10 mouse cellular contexts compared by ENCODE assay signal in genomic region chr2:93811812-93812211, GRCm38 (mm10). TPM values are rescaled to one million over a fixed set of nuclear protein-coding genes. Genes with fewer than 3 reads are reported as not detected.
DNase-seq lines count a peak whose midpoint lies in the region; TF ChIP-seq lines count a peak whose summit lies in the region.
"Had no signal": no experiment of that assay in that cellular context is flagged by ENCODE, and none has a peak within 500 bp of the region (broad histone marks: within the 10 kb centered on the region; RNA-seq: fewer than 3 reads in every experiment).

No protein-coding gene starts in this region.

- no peaks in the 10 kb centered on the region for H3K27me3 ChIP-seq in heart, adult 2 months (ENCODE audit: control insufficient read depth, insufficient read depth, low read length)
- H3K27me3 ChIP-seq: embryonic facial prominence, embryonic 13.5 days; liver, embryonic 15.5 days had no signal

- H3K9ac ChIP-seq in heart, adult 2 months (ENCODE audit: low read depth, low read length): no peak overlapping the region
- H3K9ac ChIP-seq: embryonic facial prominence, embryonic 13.5 days; liver, embryonic 15.5 days had no signal

- no peak for TF ChIP-seq POLR2A in heart, adult 2 months (IDR thresholded peaks at IDR 0.05; ENCODE audit: insufficient read depth, low read depth, low read length)

- H3K36me3 ChIP-seq in heart, adult 2 months (ENCODE audit: control insufficient read depth, insufficient read depth, low read length): no peaks in the 10 kb centered on the region

- peak; percentile 92 for TF ChIP-seq CTCF in heart, adult 2 months (IDR thresholded peaks at IDR 0.05)

- H3K27ac ChIP-seq in heart, adult 2 months: no peak overlapping the region
- H3K27ac ChIP-seq: embryonic facial prominence, embryonic 13.5 days; liver, embryonic 15.5 days had no signal

- H3K79me2 ChIP-seq in heart, adult 2 months (replicated peaks; ENCODE audit: control insufficient read depth, insufficient read depth, low read length): peaks cover 2% of the 10 kb centered on the region; the same call in 1 of the 2 replicates

- intact Hi-C loops in heart, adult 2 months (cut with DNase I): loop anchor here (10.0 kb wide), 1 partner anchor 337 kb away; no protein-coding TSS in a partner anchor

- H3K4me3 ChIP-seq in heart, adult 2 months: no peak overlapping the region
- H3K4me3 ChIP-seq: embryonic facial prominence, embryonic 13.5 days; liver, embryonic 15.5 days had no signal

- H3K4me1 ChIP-seq in heart, adult 2 months (ENCODE audit: control insufficient read depth, insufficient read depth, low read length): no peaks in the 10 kb centered on the region
- H3K4me1 ChIP-seq: liver, embryonic 15.5 days had no signal

- 46% methylated on average over 4 of the region's 4 CpGs for WGBS in heart, adult 2 months

- DNase-seq in heart, adult 2 months: peak; percentile 46 to 65
- no peak for DNase-seq in heart, adult 9 months (ENCODE audit: low spot score in 2 of 2)
- DNase-seq in urinary bladder, postnatal 25 days (ENCODE audit: low spot score): peak; percentile 70
- no peak for DNase-seq in urinary bladder, postnatal 10 days (ENCODE audit: low spot score)
- peak; percentile 73 for DNase-seq in cerebellum, adult 9-10 months
- peak; percentile 71 for DNase-seq in heart, postnatal 4 days
- peak; percentile 75 for DNase-seq in lung, postnatal 36 days
- DNase-seq in thymus, adult 18-20 months: peak; percentile 14 to 19

- no peak for TF ChIP-seq EP300 in heart, adult 2 months (IDR thresholded peaks at IDR 0.05; ENCODE audit: insufficient read depth, low read depth, low read length)

RNA-seq across cellular contexts. Expression of gene Ext2, which starts 10.6 kb away (rescaled TPM):
- total RNA-seq in heart, adult 2 months (2021): 10 to 100 TPM; 43.8 to 44.0 TPM
- 28.9 and 36.9 TPM in 2 replicates for polyA plus RNA-seq in heart, adult 2 months (2012; rRNA removed)
- total RNA-seq in heart, postnatal 4 days (2021): 10 to 100 TPM; 60.2 to 61.4 TPM

RNA-seq across cellular contexts. Expression of gene Accs, which starts 37.9 kb away (rescaled TPM):
- total RNA-seq in heart, adult 2 months (2021): 1 to 10 TPM; 4.1 to 4.5 TPM
- 10.5 and 10.7 TPM in 2 replicates for polyA plus RNA-seq in heart, adult 2 months (2012; rRNA removed)
- total RNA-seq in heart, postnatal 4 days (2021): 10 to 100 TPM; 10.2 to 10.6 TPM

RNA-seq across cellular contexts. Expression of gene Accsl, which starts 57.1 kb away (rescaled TPM):
- total RNA-seq in heart, adult 2 months (2021): not detected
- polyA plus RNA-seq in heart, adult 2 months (2012; rRNA removed): 0.20 TPM in 1 of 2 replicates, not detected in the other
- total RNA-seq in heart, postnatal 4 days (2021): not detected
- polyA plus RNA-seq: embryonic facial prominence, embryonic 13.5 days; liver, embryonic 15.5 days had no signal

Comparison
In these comparisons a context has a peak if more than half of its experiments do, and no peak if none do; other contexts are left out.
1. DNase-seq: peak in heart, adult 2 months (2 of 2), urinary bladder, postnatal 25 days (single experiment), cerebellum, adult 9-10 months (single experiment), heart, postnatal 4 days (single experiment), lung, postnatal 36 days (single experiment) and thymus, adult 18-20 months (2 of 2); none in heart, adult 9 months (0 of 2) and urinary bladder, postnatal 10 days (single experiment).